20 mouse cellular contexts compared by ENCODE assay signal in genomic region chr6:77358471-77358837, GRCm38 (mm10).
A peak's percentile ranks its signal among the peaks of the same experiment; 100 is the strongest.
DNase-seq lines count a peak whose midpoint lies in the region; ATAC-seq and TF ChIP-seq lines count a peak whose summit lies in the region.
"Had no signal": no experiment of that assay in that cellular context is flagged by ENCODE, and none has a peak within 500 bp of the region (broad histone marks: within the 10 kb centered on the region; RNA-seq: fewer than 3 reads in every experiment).

No protein-coding gene starts in this region.

- H3K9me3 ChIP-seq in hindbrain, embryonic 14.5 days (ENCODE audit: control insufficient read depth, low read length): no peaks in the 10 kb centered on the region
- no peaks in the 10 kb centered on the region for H3K9me3 ChIP-seq in hindbrain, embryonic 11.5 days (ENCODE audit: control insufficient read depth, low read length)
- no peaks in the 10 kb centered on the region for H3K9me3 ChIP-seq in neural tube, embryonic 13.5 days
- H3K9me3 ChIP-seq in hindbrain, postnatal 0 days (ENCODE audit: low read length): no peaks in the 10 kb centered on the region
- H3K9me3 ChIP-seq: embryonic facial prominence, embryonic 12.5 days; heart, embryonic 12.5 days; limb, embryonic 15.5 days; liver, embryonic 15.5 days; midbrain, embryonic 13.5 days had no signal

- no peak for DNase-seq in hindbrain, embryonic 14.5 days (ENCODE audit: low spot score)
- DNase-seq in hindbrain, embryonic 11.5 days (ENCODE audit: low spot score): no peak
- no peak for DNase-seq in neural tube, embryonic 10.5 days (ENCODE audit: extremely low spot score, low spot score)
- no peak for DNase-seq in hindbrain, postnatal 0 days (ENCODE audit: low spot score)
- no peak for DNase-seq in cerebellum, postnatal 36 days
- no peak for DNase-seq in cerebellum, postnatal 25 days
- DNase-seq: heart, postnatal 14 days; kidney, adult 2 months; kidney, postnatal 10 days; right cerebral cortex, postnatal 4 days had no signal

- WGBS in hindbrain, embryonic 14.5 days: 69% methylated on average over 6 of the region's 6 CpGs
- 81% methylated on average over 6 of the region's 6 CpGs for WGBS in hindbrain, embryonic 11.5 days
- WGBS in neural tube, embryonic 13.5 days: 51% methylated on average over 6 of the region's 6 CpGs
- 52% methylated on average over 6 of the region's 6 CpGs for WGBS in hindbrain, postnatal 0 days

- no peaks in the 10 kb centered on the region for H3K27me3 ChIP-seq in hindbrain, embryonic 14.5 days (ENCODE audit: control insufficient read depth, insufficient read depth, low read length)
- no peaks in the 10 kb centered on the region for H3K27me3 ChIP-seq in hindbrain, embryonic 11.5 days (ENCODE audit: control insufficient read depth, insufficient read depth, low read length)
- no peaks in the 10 kb centered on the region for H3K27me3 ChIP-seq in neural tube, embryonic 13.5 days
- H3K27me3 ChIP-seq in hindbrain, postnatal 0 days (ENCODE audit: insufficient read depth, low read length): no peaks in the 10 kb centered on the region
- H3K27me3 ChIP-seq: embryonic facial prominence, embryonic 12.5 days; heart, embryonic 12.5 days; limb, embryonic 15.5 days; liver, embryonic 15.5 days; midbrain, embryonic 13.5 days had no signal

- 0 out of 2 replicates have a peak, but pooled peaks cover 5% of the 10 kb centered on the region for H3K4me1 ChIP-seq in hindbrain, embryonic 14.5 days (replicated peaks; ENCODE audit: control insufficient read depth, insufficient read depth, low read length)
- H3K4me1 ChIP-seq in hindbrain, embryonic 11.5 days (replicated peaks; ENCODE audit: control insufficient read depth, insufficient read depth, low read length): no peaks in the 10 kb centered on the region
- H3K4me1 ChIP-seq in neural tube, embryonic 13.5 days (replicated peaks): peaks cover 16% of the 10 kb centered on the region
- H3K4me1 ChIP-seq in hindbrain, postnatal 0 days (ENCODE audit: insufficient read depth, low read length): no peaks in the 10 kb centered on the region; the same call in 1 of the 2 replicates
- H3K4me1 ChIP-seq: embryonic facial prominence, embryonic 12.5 days; heart, embryonic 12.5 days; limb, embryonic 15.5 days; liver, embryonic 15.5 days had no signal

- no peak for ATAC-seq in hindbrain, embryonic 14.5 days (ENCODE audit: low FRiP score)
- ATAC-seq in hindbrain, embryonic 11.5 days (ENCODE audit: low FRiP score): no peak
- ATAC-seq in neural tube, embryonic 13.5 days (ENCODE audit: low read depth): 0 out of 2 replicates have a peak, but pooled peaks have one; percentile 19
- ATAC-seq in hindbrain, postnatal 0 days: 0 out of 2 replicates have a peak, but pooled peaks have one; percentile 4
- ATAC-seq: inflammation-experienced regulatory T-cells, adult 6 months; midbrain, embryonic 13.5 days had no signal

- H3K4me2 ChIP-seq in hindbrain, embryonic 14.5 days (replicated peaks): no peak overlapping the region
- H3K4me2 ChIP-seq in hindbrain, embryonic 11.5 days (replicated peaks; ENCODE audit: low read depth, low read length): no peak overlapping the region
- H3K4me2 ChIP-seq in neural tube, embryonic 13.5 days: no peak overlapping the region
- H3K4me2 ChIP-seq in hindbrain, postnatal 0 days (ENCODE audit: low read depth, low read length): no peak overlapping the region
- H3K4me2 ChIP-seq: embryonic facial prominence, embryonic 12.5 days; heart, embryonic 12.5 days; limb, embryonic 15.5 days; liver, embryonic 15.5 days; midbrain, embryonic 13.5 days had no signal

- no peak for TF ChIP-seq CTCF in hindbrain, postnatal 0 days (IDR thresholded peaks at IDR 0.05; ENCODE audit: low read depth)

- H3K36me3 ChIP-seq in hindbrain, embryonic 14.5 days (replicated peaks; ENCODE audit: control insufficient read depth, insufficient read depth): no peaks in the 10 kb centered on the region
- H3K36me3 ChIP-seq in hindbrain, embryonic 11.5 days (ENCODE audit: control insufficient read depth, insufficient read depth, low read length): no peaks in the 10 kb centered on the region
- no peaks in the 10 kb centered on the region for H3K36me3 ChIP-seq in neural tube, embryonic 13.5 days
- H3K36me3 ChIP-seq in hindbrain, postnatal 0 days (ENCODE audit: insufficient read depth, low read length): no peaks in the 10 kb centered on the region
- H3K36me3 ChIP-seq: embryonic facial prominence, embryonic 12.5 days; heart, embryonic 12.5 days; limb, embryonic 15.5 days; liver, embryonic 15.5 days; midbrain, embryonic 13.5 days had no signal

- H3K9ac ChIP-seq in hindbrain, embryonic 14.5 days: no peak overlapping the region
- no peak overlapping the region for H3K9ac ChIP-seq in hindbrain, embryonic 11.5 days (ENCODE audit: low read depth, low read length)
- no peak overlapping the region for H3K9ac ChIP-seq in neural tube, embryonic 13.5 days
- no peak overlapping the region for H3K9ac ChIP-seq in hindbrain, postnatal 0 days (replicated peaks; ENCODE audit: low read length)
- H3K9ac ChIP-seq: embryonic facial prominence, embryonic 12.5 days; heart, embryonic 12.5 days; limb, embryonic 15.5 days; liver, embryonic 15.5 days; midbrain, embryonic 13.5 days had no signal

- H3K27ac ChIP-seq in hindbrain, embryonic 14.5 days: peak overlapping the region; percentile 9; the same call in 1 of the 2 replicates
- H3K27ac ChIP-seq in hindbrain, embryonic 11.5 days (ENCODE audit: low read depth, low read length): no peak overlapping the region
- H3K27ac ChIP-seq in neural tube, embryonic 13.5 days (replicated peaks): no peak overlapping the region
- H3K27ac ChIP-seq in hindbrain, postnatal 0 days: peak overlapping the region; percentile 57; the same call in 1 of the 2 replicates
- H3K27ac ChIP-seq: embryonic facial prominence, embryonic 12.5 days; limb, embryonic 15.5 days; liver, embryonic 15.5 days; macrophage; midbrain, embryonic 13.5 days had no signal

- H3K4me3 ChIP-seq in hindbrain, embryonic 14.5 days (replicated peaks; ENCODE audit: low read length): no peak overlapping the region
- H3K4me3 ChIP-seq in hindbrain, embryonic 11.5 days (ENCODE audit: low read depth, low read length): no peak overlapping the region
- H3K4me3 ChIP-seq in neural tube, embryonic 13.5 days: no peak overlapping the region
- no peak overlapping the region for H3K4me3 ChIP-seq in hindbrain, postnatal 0 days (ENCODE audit: low read length)
- H3K4me3 ChIP-seq: embryonic facial prominence, embryonic 12.5 days; erythroblast, embryonic 14.5 days; heart, embryonic 12.5 days; limb, embryonic 15.5 days; liver, embryonic 15.5 days; midbrain, embryonic 13.5 days; myocyte had no signal

Comparison
In these comparisons a context has a peak if more than half of its experiments do, and no peak if none do; other contexts are left out.
1. ATAC-seq: peak in neural tube, embryonic 13.5 days (single experiment) and hindbrain, postnatal 0 days (single experiment); none in hindbrain, embryonic 14.5 days (single experiment) and hindbrain, embryonic 11.5 days (single experiment).
2. H3K27ac ChIP-seq: peak in hindbrain, embryonic 14.5 days (single experiment) and hindbrain, postnatal 0 days (single experiment); none in hindbrain, embryonic 11.5 days (single experiment) and neural tube, embryonic 13.5 days (single experiment).